Mouse (Mus musculus) gastrocnemius, postnatal 4 days (tissue): ENCODE measurements around the gene 1700025G04Rik. TPM values are rescaled to one million over a fixed set of nuclear protein-coding genes. Genes with fewer than 3 reads are reported as not detected.

Source experiments
- DNase-seq, 2 experiments: peaks; one replicate each; pipeline ENCODE4 v3.0.0; 2021 to 2022; ENCODE audit warnings: low spot score in 2 of 2, mixed read lengths in 2 of 2
- long read RNA-seq, 2 experiments: library from polyadenylated mRNA; stranded (forward); transcript quantifications; one replicate each; pipeline ENCODE4 v2.0.0; 2021
- total RNA-seq, 2 experiments: library from RNA; stranded (reverse); gene quantifications; 2 replicates each; pipeline ENCODE4 v1.2.3; 2021

1700025G04Rik gene
- total RNA-seq = 10 to 100 TPM; 68.5 to 84.0 TPM
- long read RNA-seq, experiment 1, full-length matches to known transcripts = 46 of 56 reads
- long read RNA-seq, experiment 1, partial matches to known transcripts = 2 of 56 reads
- long read RNA-seq, experiment 1, other reads (novel, unspliced or antisense) = 8 of 56 reads
- long read RNA-seq, experiment 2, full-length matches to known transcripts = 53 of 61 reads
- long read RNA-seq, experiment 2, partial matches to known transcripts = 1 of 61 reads
- long read RNA-seq, experiment 2, other reads (novel, unspliced or antisense) = 7 of 61 reads

DNA sequence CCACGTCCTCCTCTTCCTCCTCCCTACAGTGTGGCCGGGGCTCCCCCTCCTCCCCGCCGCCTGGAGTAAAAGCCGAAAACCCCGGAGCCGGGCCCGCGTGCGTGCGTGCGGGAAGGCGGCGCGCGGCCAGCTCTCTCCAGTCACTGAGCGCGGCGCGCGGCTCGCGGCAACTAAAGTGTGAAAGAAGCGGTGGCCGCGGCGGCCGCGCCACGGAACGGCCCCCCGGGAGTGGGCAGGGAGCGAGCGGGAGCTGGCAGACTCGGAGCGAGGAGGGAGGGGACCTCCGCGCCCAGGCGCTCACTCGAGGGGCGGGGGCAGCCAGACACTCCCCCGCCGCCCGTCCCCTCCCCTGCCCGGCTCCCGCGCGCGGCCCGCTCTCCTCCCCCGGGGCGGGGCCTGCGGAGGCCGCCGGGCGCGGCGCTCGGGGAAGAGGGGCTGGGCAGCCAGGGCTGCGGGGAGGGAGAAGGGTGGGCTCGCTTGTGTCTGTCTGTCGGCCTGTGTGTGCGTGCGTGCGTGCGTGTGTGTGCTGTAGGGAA lies at the start of gene 1700025G04Rik:
Gene 1700025G04Rik, minus strand, starts transcription at position 108 of the 536 bp plus-strand sequence.
- peak; percentile 81 to 89 for DNase-seq

DNA sequence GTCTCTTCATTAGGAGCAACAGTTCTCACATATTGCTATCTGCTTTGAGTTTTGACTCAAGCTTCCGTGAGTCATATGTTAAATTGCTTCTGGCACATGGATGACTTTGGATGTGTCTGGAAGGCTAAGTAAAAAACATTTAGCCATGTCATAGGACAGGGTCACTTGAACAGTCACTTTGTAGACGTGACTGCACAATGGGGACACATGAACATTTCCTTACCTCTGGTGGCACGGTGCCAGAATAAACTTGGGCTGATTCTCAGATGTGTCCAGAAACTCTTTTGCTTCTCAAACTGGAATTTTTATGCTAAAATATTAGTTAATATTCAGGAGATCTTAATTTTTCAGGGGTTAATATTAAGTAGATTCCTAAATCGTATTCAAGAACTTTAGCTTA lies 49.6 kb upstream of the 1700025G04Rik start:
- no peak for DNase-seq

DNA sequence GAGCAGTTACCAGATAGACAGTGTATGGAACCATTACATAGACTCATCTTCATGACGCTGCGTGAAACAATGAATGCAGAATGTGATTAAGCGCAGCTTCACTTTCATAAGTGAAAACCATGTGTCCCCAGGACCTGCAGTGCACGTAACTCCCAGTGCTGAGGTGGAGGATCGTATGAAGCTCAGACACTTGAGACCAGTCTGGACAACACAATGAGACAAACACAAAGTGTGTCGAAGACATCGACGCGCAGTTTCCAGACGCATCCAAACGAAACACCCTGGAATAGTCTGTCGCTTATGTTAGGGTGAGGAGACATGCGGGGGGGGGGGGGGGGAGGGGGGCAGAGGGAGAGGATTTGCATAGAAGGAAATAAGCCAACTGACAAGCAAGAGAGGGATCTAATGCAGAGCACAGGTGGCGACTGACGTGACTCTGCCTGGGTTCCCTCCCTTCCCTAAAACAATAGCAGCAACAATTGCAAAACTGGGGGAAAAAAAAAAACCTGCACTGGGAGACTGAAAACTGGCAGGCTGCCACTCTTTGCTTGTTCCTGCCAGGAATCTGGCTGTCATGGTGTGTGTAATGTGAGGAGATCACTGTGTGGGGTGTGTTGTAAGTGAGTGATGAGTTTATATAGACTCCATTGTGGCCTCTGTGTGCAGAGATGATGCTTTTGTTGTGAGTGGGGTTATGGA lies 40.3 kb upstream of the 1700025G04Rik start:
- DNase-seq = peak in 1 of 2 experiments; percentile 68

DNA sequence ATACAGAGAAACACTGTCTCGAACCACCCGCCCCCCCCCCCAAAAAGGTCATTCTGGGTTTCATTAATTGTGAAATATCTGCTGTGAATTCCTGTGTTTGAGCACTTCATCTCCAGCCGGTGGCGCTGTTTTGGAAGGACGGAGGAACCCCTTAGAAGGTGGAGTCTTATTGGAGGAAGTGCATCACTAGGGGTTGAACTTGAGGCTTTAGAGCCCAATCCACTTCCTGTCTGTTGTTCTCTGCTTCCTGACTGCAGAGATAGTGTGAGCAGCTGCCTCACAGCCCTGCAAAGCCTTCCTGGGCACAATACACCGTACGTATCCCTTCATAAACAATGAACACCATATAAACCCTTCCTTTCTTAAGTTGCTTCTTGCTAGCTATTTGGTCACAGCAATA lies 35.5 kb upstream of the 1700025G04Rik start:
- DNase-seq = no peak

DNA sequence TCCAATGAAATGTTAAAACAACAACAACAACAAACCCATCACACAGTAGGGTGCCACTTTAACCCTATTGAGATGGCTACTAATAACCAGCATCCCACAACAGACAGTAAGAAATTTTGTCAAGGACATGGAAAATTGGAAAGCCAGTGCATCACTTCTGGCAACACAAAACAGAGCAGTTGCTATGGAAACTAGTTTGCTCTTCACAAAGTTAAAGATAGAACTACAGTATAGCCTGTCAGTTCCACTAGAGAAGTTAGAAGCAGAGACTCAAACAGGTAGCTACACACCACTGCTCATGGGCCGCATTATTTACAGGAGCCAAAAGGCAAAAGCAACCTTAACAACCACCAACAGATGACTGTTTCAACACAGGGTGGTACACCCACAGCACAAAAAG lies 20.2 kb upstream of the 1700025G04Rik start:
- DNase-seq = no peak

DNA sequence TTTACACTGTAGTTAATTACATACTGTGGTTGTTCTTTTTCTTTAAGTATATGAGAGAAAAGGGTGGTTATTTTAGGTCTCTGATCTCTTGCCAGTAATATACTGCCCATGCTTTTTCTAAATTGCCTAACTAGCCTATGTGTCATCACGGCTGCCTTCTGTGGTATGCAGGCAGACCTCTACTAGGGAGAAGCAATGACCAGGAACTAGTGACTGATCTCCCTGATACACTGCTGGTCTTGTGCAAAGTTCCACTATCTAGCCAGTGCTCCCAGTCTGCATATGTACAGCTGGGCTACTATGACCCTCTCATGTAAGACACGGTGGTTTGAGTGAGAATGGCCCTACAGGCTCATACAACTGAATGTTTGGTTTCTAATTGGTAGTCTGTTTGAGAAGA lies 16.2 kb upstream of the 1700025G04Rik start:
- no peak for DNase-seq

DNA sequence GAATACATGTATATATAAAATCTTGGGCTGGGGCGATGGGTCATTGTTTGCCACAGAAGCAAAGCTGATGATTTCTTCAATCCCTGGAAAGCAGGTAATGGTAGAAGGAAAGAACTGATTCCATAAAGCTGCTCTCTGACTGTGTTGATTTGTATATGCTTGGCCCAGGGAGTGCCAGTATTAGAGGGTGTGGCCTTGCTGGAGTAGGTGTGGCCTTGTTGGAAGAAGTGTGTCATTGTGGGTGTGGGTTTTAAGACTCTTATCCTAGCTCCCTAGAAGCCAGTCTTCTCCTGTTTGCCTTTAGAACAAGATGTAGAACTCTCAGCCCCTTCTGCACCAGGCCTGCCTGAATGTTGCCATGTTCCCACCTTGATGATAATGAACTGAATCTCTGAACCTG lies 15.3 kb upstream of the 1700025G04Rik start:
- no peak for DNase-seq

DNA sequence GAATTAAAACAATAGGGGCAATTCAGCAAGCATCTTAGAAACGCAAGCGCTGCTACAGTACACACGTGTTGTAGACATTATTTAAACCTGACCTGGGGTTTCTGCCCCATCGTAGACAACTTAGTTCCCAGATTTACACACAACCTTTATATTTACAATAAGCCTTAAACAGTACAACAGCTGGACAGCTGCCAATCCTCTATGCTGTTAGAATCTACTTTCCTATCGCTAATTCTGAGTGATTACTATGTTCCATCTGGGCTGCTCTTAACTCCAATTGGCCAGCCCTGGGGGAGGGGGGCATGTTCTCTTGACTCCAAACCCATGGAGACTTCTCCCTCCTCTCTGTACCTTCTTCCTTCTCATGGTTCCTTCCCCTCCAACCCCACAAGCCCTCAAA lies 11.8 kb upstream of the 1700025G04Rik start:
- DNase-seq = no peak

DNA sequence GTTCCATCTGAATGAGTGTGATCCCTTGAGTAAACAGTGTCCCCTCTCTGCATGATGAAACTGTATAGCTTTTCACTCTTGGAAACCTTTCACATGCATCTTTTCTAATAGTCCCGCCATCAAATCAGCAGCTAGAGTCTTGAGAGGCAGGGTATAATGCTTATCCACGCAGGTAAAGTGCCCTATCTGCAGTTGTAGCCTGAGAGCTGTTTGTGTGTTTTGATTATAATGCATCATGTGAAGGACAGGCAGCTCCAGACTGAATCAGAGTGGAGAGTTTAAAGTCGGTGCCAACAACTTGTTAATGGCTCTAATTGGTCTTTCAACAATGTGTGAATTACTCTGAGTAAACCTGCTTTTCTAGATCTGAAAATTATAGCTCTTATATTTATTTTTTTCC lies 6.1 kb upstream of the 1700025G04Rik start:
- DNase-seq = no peak

DNA sequence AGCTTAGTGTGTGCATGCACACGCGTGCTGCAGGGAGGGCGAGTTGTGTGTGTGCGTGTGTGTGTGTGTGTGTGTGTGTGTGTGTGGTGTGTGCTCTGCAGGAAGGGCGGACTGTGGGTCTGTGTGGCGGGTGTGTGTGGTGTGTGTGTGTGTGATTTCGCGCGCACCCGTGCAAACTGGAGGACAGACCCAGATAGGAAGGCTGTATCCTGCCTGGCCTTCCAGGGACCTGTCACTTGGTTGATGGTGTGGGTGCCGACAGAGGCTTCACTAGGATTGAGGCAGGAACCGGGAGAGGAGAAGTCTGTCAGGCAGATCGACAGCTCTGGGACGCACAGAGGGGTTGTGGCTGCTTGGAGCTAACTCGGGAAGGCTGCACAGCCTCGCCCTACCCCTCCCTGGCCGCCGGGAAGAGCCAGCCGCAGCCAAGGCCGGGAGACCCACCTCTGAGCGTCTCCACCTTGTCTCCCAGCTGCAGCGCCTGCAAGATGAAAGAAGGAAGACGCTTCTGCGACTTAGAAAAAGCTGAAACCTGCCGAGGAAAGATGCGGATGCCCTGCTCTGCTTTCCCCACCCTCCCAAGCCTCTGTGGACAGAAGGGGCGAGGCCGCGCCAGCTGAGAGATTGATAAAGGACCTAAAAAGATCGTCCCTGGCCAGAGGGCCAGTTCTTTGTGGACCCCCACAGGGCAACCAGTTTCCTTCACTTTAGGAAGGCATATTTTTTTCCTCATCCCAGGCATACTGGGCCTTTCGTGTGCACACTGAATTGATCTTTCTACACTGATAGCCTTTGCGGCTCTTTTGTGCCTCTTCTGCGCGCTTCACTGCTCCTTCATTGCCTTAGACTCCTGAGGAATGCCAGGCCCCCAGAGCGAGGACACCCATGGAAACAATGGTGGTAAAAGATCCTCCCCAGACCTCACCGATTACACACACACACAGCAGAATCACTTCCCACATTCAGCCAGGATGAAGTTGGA lies 930 bp upstream of the 1700025G04Rik start:
- peak in 1 of 2 experiments; percentile 50 for DNase-seq

DNA sequence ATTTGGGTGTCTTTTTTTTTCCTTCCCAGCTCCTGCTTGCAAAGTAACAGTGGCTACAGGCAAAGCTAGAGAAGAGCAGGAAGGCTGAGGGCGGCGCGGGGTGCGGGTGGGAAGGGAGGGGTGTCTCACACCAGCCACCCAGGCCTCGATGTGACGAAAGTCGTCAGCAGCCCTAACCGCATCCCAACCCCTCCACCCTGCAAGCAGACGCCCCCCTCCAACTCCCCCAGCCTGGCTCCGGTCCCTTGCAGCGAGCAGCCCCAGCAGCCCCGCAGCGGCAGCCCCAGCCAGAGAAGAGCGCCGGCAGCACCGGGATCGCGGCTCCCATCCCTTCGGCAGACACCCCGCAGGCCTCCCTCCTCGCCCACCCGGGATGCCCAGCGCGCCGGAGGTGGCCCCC lies 399 bp downstream of the 1700025G04Rik start:
- DNase-seq = peak; percentile 40 to 56

DNA sequence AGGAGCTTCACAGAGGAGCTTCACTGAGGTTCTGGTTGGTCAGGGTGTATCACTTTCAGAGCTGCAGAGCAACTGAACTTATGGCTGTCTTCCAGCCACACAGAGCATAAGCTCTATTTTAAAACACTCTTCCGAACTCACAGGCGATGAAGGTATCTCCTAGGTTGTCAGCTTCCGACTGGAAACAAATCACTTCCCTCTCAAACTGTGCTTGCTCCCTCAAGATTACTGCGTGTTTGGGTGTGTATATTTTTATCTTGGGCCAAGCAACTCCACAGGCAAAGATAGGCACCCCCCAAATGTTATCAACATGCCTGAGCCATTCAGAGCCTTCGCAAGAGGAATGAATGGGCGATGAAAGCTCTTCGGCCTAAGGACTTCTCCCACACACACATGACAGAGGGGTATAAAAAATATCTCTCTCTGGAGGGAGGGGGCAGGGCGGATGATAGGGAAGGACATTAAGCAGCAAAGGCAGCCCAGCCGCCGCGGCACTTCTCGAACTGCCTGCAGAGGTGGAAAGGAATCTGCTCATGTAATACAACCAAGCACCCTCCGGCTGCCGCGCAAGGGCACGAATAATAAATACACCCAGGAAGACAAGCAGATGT lies 1.0 kb downstream of the 1700025G04Rik start:
- peak in 1 of 2 experiments; percentile 45 for DNase-seq

DNA sequence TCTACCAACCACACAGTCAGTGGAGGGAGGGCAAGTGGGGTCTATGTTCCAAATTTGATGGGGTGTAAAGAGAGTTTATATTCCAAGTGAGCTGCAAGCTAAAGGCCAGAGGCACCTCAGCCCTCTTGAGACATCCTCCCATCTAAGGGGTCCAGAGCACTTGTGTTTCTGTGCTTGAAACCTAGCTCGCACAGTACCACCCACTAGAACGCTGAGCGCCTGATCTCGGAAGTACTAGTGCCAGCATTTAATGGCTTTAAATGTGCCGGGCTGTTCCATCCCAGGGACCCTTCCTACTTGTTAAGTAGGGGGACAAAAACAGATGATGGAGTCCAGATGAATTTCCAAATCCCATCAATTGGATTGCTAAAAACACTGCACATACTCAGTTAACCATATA lies 1.9 kb downstream of the 1700025G04Rik start:
- no peak for DNase-seq

DNA sequence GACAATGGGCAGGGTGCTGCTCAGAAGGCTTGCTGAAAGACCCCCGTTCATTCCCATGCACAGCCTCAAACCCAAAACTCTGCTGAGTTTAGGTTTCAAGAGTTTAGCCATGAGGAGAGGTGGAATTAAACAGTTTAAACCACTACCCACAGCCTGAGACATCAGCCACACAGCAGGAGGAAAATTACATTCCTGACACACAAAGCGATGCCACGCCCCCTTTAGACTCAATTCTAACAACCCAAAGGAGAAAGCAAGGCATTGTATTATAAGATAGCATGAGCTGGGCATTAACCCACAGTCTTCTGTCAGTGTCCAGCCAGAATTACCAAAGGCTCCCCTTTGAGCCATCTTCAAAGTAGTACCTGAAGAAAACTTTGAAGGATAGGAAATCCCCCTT lies 3.0 kb downstream of the 1700025G04Rik start:
- no peak for DNase-seq

DNA sequence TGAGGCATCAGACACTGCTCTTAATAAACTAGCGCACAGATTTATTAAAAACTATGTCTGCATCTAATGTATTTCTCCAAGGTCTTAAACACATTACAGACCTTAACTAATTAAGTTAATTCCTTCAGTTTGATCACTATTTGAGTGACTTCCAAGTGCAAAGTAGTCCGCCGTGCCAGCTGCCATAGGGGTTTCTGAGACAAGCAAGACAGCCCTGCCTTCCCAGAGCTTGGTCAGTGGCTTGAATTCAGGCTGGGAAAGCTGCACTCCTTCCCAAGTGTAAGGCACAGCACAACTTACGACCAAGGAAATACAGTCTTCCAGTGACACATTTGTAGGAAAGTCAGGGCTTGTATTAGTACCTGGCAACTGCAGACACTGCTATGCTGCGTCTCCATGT lies 4.4 kb downstream of the 1700025G04Rik start:
- no peak for DNase-seq

DNA sequence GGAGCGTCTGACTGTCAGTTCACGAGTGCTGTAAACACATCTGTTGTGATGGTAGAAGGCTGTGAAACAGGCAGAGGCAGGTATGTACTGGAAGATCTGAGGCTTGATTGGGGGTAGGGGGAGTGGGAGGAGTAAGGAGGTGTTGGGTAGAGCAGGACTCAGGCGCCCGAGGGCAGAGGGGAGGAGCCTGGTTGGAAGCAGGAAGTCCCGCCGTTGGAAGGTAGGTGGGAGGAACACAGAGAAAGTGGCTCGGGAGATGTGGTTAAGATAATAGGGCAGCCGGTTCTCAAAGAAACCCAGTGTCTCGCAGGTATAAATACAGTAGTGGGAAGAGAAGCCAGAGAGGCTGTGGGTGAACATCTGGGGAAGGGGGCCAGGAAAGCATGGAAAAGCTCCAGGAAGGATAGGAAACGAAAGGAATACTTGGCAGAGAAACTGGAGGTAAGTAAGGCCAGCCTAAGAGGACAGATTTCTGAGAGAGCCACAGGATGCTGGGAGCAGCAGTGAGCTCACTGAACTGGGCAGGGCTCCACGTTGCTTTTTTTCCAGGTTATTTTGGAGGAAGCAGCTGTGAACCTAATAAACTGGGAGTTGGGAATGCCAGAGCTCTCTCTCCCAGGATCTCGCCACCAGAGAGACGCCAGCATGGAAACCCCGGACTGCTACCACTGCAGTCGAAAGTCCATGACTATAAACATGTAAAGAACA lies 5.1 kb downstream of the 1700025G04Rik start:
- DNase-seq = peak; percentile 49 to 80

DNA sequence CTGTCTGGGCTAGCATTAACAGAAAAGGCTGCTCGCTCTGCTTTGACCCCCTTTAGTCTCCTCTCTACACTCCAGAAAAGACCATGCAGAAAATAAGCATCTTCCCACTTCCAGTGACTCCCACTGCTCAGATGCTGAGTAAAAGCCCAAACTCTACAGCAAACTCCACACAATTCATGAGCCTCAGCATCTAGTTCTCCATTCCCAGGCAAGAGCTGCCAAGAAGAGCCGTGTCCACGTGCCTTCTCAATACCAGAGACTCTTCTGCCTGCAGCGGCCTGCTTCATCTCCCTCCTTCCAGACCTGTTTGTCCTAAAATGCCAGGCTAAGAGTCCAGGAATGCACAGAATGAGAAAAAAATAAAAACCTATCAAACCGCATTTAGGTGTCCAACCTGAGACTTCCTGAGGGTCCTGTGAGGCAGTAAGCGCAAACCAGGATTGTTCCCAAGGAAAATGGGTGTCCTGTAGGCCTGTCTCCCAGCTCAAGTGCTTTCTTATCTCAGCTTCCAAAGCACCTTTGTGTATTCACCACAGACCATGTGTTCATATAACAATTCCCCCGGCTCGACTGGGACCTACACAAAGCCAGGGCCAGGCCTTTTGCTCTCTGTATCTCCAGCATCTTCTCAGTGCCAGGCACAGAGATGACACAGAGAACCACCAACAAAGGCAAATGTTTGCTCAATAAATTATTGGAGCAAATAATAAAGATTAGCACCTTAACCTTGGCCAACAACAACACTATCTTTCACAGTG lies 7.8 kb downstream of the 1700025G04Rik start:
- DNase-seq = no peak

DNA sequence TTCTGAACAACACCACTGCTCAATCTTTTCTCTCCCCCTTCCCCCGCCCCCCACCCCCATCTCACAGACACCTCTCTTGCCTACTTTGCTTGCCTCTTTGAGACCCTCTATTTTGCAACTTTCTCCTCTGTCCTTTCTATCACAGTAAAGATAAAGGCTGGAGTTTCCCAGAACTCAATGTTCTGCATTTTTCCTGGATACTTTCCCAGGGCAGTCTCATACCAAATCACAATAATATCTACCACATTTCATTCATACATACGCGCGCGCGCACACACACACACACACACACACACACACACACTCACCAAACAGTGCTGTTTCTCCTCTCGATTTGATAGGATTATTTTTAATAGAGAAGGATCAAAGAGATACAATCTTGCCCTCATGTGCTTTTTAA lies 8.8 kb downstream of the 1700025G04Rik start:
- DNase-seq = no peak

DNA sequence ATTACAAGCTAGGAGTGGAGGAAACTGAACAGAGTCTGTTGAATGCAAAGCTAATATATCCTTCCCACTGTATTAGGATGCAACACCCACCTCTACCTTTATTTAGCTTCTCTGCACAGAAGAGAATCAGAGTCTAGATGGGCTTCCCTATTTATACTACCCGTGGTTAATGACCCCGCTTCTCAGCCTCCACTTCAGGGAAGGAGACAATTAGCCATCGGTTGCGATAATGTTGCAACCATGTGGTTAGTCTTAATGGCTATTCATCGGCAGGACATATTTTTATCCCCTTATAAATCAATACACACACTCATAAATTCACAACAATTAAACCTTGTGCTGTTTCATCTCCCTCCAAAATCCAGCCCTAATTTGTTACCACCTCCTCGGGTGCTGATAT lies 9.7 kb downstream of the 1700025G04Rik start:
- DNase-seq = no peak
